ENCODE assay signal across 14 mouse cellular contexts in genomic region chr2:178321271-178321670, GRCm38 (mm10).
DNase-seq lines count a peak whose midpoint lies in the region; TF ChIP-seq lines count a peak whose summit lies in the region.
"Had no signal": no experiment of that assay in that cellular context is flagged by ENCODE, and none has a peak within 500 bp of the region (broad histone marks: within the 10 kb centered on the region; RNA-seq: fewer than 3 reads in every experiment).

No protein-coding gene starts in this region.

- H3K4me3 ChIP-seq in heart, adult 2 months = no peak overlapping the region
- H3K4me3 ChIP-seq: embryonic facial prominence, embryonic 15.5 days; liver, embryonic 15.5 days had no signal

- peak; percentile 19 for DNase-seq in heart, postnatal 4 days
- no peak for DNase-seq in heart, adult 2 months
- DNase-seq in spleen, postnatal 4 days (ENCODE audit: low spot score in 2 of 2) = peak; percentile 9 to 54
- no peak for DNase-seq in spleen, postnatal 36 days (ENCODE audit: low spot score in 2 of 2)
- DNase-seq in left cerebral cortex, postnatal 36 days (ENCODE audit: low spot score in 2 of 2) = peak; percentile 68 to 73
- DNase-seq in gastrocnemius, postnatal 25 days = no peak
- no peak for DNase-seq in kidney, adult 11 months
- DNase-seq: cerebellum, adult 9-10 months; embryo, embryonic 11 days; kidney, adult 18-20 months; thymus, postnatal 14 days had no signal

- no peak for TF ChIP-seq POLR2A in heart, adult 2 months (IDR thresholded peaks at IDR 0.05; ENCODE audit: insufficient read depth, low read depth, low read length)

- WGBS in heart, adult 2 months = 55% methylated on average over 10 of the region's 10 CpGs

- H3K27me3 ChIP-seq in heart, adult 2 months (ENCODE audit: control insufficient read depth, insufficient read depth, low read length) = no peaks in the 10 kb centered on the region
- H3K27me3 ChIP-seq: liver, embryonic 15.5 days had no signal

- no peak overlapping the region for H3K27ac ChIP-seq in heart, adult 2 months
- H3K27ac ChIP-seq: embryonic facial prominence, embryonic 15.5 days; kidney, postnatal 0 days; liver, embryonic 15.5 days had no signal

- TF ChIP-seq CTCF in heart, adult 2 months (IDR thresholded peaks at IDR 0.05) = no peak

- no peak overlapping the region for H3K9ac ChIP-seq in heart, adult 2 months (ENCODE audit: low read depth, low read length)
- H3K9ac ChIP-seq: embryonic facial prominence, embryonic 15.5 days; liver, embryonic 15.5 days had no signal

- no peaks in the 10 kb centered on the region for H3K36me3 ChIP-seq in heart, adult 2 months (ENCODE audit: control insufficient read depth, insufficient read depth, low read length)
- H3K36me3 ChIP-seq: embryonic facial prominence, embryonic 15.5 days; liver, embryonic 15.5 days had no signal

- TF ChIP-seq EP300 in heart, adult 2 months (IDR thresholded peaks at IDR 0.05; ENCODE audit: insufficient read depth, low read depth, low read length) = no peak

- no peaks in the 10 kb centered on the region for H3K79me2 ChIP-seq in heart, adult 2 months (replicated peaks; ENCODE audit: control insufficient read depth, insufficient read depth, low read length)

- intact Hi-C loops in heart, adult 2 months (cut with DNase I) = no loop called here
- intact Hi-C loops in left cerebral cortex, postnatal 36 days (cut with DNase I) = no loop called here

- no peaks in the 10 kb centered on the region for H3K4me1 ChIP-seq in heart, adult 2 months (ENCODE audit: control insufficient read depth, insufficient read depth, low read length)
- H3K4me1 ChIP-seq: embryonic facial prominence, embryonic 15.5 days; liver, embryonic 15.5 days had no signal

Comparison
In these comparisons a context has a peak if more than half of its experiments do, and no peak if none do; other contexts are left out.
1. DNase-seq: peak in heart, postnatal 4 days (single experiment), spleen, postnatal 4 days (2 of 2) and left cerebral cortex, postnatal 36 days (2 of 2); none in heart, adult 2 months (0 of 2), spleen, postnatal 36 days (0 of 2), gastrocnemius, postnatal 25 days (single experiment) and kidney, adult 11 months (single experiment).